Mouse (Mus musculus) liver, adult 10 weeks (tissue): Measurements from ENCODE around the gene Bace2. TPM values are rescaled to one million over a fixed set of nuclear protein-coding genes. Genes with fewer than 3 reads are reported as not detected.

Source experiments
- polyA plus RNA-seq: library from polyadenylated mRNA; stranded (reverse); fragments of 350-450 nt; fragmentation: Illumina TruSeq; extraction: RNeasy Lipid Tissue Mini Kit (QIAGEN cat#74804); gene quantifications from one replicate; pipeline ENCODE4 v1.2.3, GENCODE M21; 2014; ENCODE audit warnings: low read depth, low replicate concordance

Bace2 gene
- 3.7 TPM for polyA plus RNA-seq

DNA sequence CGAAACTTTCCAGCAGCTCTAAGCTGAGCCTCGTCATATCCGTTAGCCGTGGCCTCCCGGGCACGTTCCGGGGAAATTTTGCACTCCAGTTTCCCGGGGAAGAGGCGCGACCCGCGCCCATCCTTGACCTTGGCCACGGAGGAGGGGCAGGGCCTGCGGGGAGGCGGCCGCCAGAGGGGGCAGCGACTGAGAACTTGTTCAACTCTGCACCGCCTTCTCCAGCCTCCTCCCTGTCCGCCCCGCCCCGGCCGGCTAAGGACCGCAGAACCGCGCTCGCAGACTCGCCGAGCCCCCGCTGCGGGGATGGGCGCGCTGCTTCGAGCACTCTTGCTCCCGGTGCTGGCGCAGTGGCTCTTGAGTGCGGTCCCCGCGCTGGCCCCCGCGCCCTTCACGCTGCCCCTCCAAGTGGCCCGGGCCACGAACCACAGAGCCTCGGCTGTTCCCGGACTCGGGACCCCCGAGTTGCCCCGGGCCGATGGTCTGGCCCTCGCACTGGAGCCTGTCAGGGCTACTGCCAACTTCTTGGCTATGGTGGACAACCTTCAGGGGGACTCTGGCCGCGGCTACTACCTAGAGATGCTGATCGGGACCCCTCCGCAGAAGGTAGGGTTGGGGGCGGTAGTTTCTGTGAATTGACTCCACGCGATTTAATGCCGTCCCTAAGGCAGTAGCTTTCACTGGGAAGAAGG lies at the start of gene Bace2:
TSS of gene Bace2 (plus strand) at position 244 of the 689 bp plus-strand sequence.

DNA sequence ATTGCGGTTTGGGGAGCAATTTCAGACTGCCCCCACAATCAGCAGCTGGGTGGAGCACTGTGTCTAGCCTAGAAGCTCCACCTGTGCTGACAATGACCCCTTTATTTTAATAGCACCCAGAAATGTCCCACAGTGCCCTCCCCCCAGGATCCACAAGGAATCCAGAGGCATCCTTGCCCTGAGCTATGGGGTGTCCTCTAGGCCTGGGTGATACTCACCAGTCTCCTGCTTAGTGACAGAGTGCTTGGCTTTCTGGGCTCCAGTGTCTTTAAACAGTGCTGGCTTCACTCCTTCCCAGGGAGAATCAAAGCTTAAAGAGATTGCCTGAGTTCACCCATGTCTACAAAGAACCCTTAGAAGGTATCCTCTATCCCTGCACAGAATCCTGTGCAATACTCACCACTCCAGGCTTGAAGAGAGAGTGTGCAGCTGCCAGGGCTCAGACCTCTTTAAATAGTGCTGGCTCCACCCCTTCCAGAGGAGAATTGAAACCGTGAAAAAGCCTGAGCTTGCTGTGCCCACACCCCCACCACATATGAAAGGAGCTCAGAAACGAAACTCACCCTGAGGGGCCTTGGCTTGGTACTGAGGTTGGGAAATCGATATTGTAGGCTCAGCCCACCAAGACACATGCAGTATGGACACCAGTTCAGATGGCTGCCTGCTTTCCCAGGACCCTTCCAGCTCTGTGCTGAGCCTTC lies 106.1 kb downstream of the Bace2 start, which contains the start of gene Mx1:
TSS of gene Mx1 (minus strand) at position 427 of the 701 bp plus-strand sequence.

Other genes starting within 250 kb of the Bace2 start
- gene Dscam, start 186.0 kb upstream of the Bace2 start, polyA plus RNA-seq, result not detected
- gene Mx1, start 106.2 kb downstream of the Bace2 start, polyA plus RNA-seq, result 2.7 TPM
- gene Fam3b, start 158.1 kb downstream of the Bace2 start, polyA plus RNA-seq, result not detected